Mouse (Mus musculus) CH12.LX (cell line): ENCODE data around the gene Zfp697. TPM values are rescaled to one million over a fixed set of nuclear protein-coding genes. Genes with fewer than 3 reads are reported as not detected.
"Not testable (repeated sequence)": the region's sequence is repeated elsewhere in the genome, so short reads cannot be mapped to it uniquely, and the experiment has no call there.

Source experiments
- DNase-seq: peaks from one replicate; pipeline ENCODE4 v3.0.0-alpha.2; 2013; ENCODE audit errors: extremely low read depth
- H3K27ac ChIP-seq: 2 replicates; pipeline ENCODE4 v1.5.1; 2012; ENCODE audit warnings: low read depth, mild to moderate bottlenecking, control low read depth, moderate library complexity; ENCODE audit not compliant: insufficient read depth
- H3K27me3 ChIP-seq: replicated peaks from 2 replicates; pipeline ENCODE3; 2012; ENCODE audit warnings: inconsistent platforms
- H3K36me3 ChIP-seq, 2 experiments: replicated peaks in 1 of 2; 2 replicates each; pipeline versions ENCODE3 to v1.6.1; 2012; ENCODE audit warnings: inconsistent platforms in 1 of 2, low read length in 1 of 2, mild to moderate bottlenecking in 1 of 2, mixed read lengths in 1 of 2, moderate library complexity in 1 of 2; ENCODE audit not compliant: control insufficient read depth in 1 of 2, insufficient read depth in 1 of 2
- H3K4me1 ChIP-seq, 2 experiments: 2 replicates each; pipeline ENCODE4 v1.6.1; 2012; ENCODE audit warnings: inconsistent platforms in 1 of 2, moderate library complexity in 1 of 2; ENCODE audit not compliant: insufficient read depth in 2 of 2, control insufficient read depth in 1 of 2
- H3K4me2 ChIP-seq: 2 replicates; pipeline ENCODE4 v1.6.1; 2012; ENCODE audit warnings: low read depth, mild to moderate bottlenecking, control low read depth; ENCODE audit not compliant: poor library complexity, insufficient read depth, severe bottlenecking
- H3K4me3 ChIP-seq, 3 experiments: fragments of 150-350 bp in 1 of 3; sonication (generic) in 1 of 3; replicated peaks in 1 of 3; 2 replicates each; pipeline versions ENCODE3 to v1.5.1; 2011 to 2012; ENCODE audit warnings: low read depth in 2 of 3, low read length in 2 of 3, mild to moderate bottlenecking in 2 of 3, moderate library complexity in 2 of 3, control low read depth in 1 of 3, improper control_type of control experiment in 1 of 3, inconsistent platforms in 1 of 3, mixed read lengths in 1 of 3; ENCODE audit not compliant: poor library complexity in 1 of 3
- H3K79me2 ChIP-seq: replicated peaks from 2 replicates; pipeline ENCODE4 v1.6.1; 2012; ENCODE audit warnings: mild to moderate bottlenecking, moderate library complexity; ENCODE audit not compliant: control insufficient read depth, poor library complexity, insufficient read depth, severe bottlenecking; ENCODE audit errors: extremely low read depth
- H3K9ac ChIP-seq: 2 replicates; pipeline ENCODE4 v1.6.1; 2012; ENCODE audit warnings: low read depth, mild to moderate bottlenecking, control low read depth, moderate library complexity; ENCODE audit not compliant: insufficient read depth
- H3K9me3 ChIP-seq: replicated peaks from 2 replicates; pipeline ENCODE3; 2012; ENCODE audit warnings: low read length, inconsistent platforms, mixed read lengths
- BHLHE40 ChIP-seq: IDR thresholded peaks from 2 replicates; pipeline ENCODE4 v1.6.1; 2011; ENCODE audit warnings: mild to moderate bottlenecking, low read depth, low read length, improper control_type of control experiment
- CHD1 ChIP-seq: IDR thresholded peaks from 2 replicates; pipeline ENCODE4 v1.6.1; 2012; ENCODE audit warnings: low read depth, low read length, improper control_type of control experiment, inconsistent platforms
- E2F4 ChIP-seq: IDR thresholded peaks from 2 replicates; pipeline ENCODE4 v1.6.1; 2011; ENCODE audit warnings: low read depth, low read length, improper control_type of control experiment; ENCODE audit not compliant: insufficient replicate concordance
- ELF1 ChIP-seq: IDR thresholded peaks from 2 replicates; pipeline ENCODE4 v1.6.1; 2014; ENCODE audit warnings: low read depth, mild to moderate bottlenecking, inconsistent platforms, low read length, improper control_type of control experiment
- EP300 ChIP-seq: IDR thresholded peaks from 2 replicates; pipeline ENCODE4 v1.6.1; 2011; ENCODE audit warnings: low read length, improper control_type of control experiment
- ETS1 ChIP-seq: conservative IDR thresholded peaks from 2 replicates; pipeline ENCODE4 v1.6.1; 2012; ENCODE audit warnings: low read depth, mild to moderate bottlenecking, inconsistent platforms, low read length, improper control_type of control experiment, moderate library complexity
- HCFC1 ChIP-seq: IDR thresholded peaks from 2 replicates; pipeline ENCODE4 v1.6.1; 2012; ENCODE audit warnings: low read depth, mild to moderate bottlenecking, inconsistent platforms, low read length, improper control_type of control experiment
- IRF4 ChIP-seq: IDR thresholded peaks from 2 replicates; pipeline ENCODE4 v1.6.1; 2014; ENCODE audit warnings: low read depth, mild to moderate bottlenecking, inconsistent platforms, low read length, improper control_type of control experiment
- JUN ChIP-seq: IDR thresholded peaks from 2 replicates; pipeline ENCODE4 v1.6.1; 2011; ENCODE audit warnings: low read depth, mild to moderate bottlenecking, low read length, improper control_type of control experiment, moderate library complexity; ENCODE audit not compliant: insufficient read depth
- JUND ChIP-seq: conservative IDR thresholded peaks from 2 replicates; pipeline ENCODE4 v1.6.1; 2011; ENCODE audit warnings: low read depth, low read length, improper control_type of control experiment
- MAFK ChIP-seq: IDR thresholded peaks from 2 replicates; pipeline ENCODE4 v1.6.1; 2011; ENCODE audit warnings: low read length, improper control_type of control experiment; ENCODE audit not compliant: insufficient replicate concordance
- MAZ ChIP-seq: IDR thresholded peaks from 2 replicates; pipeline ENCODE4 v1.6.1; 2012; ENCODE audit warnings: low read depth, mild to moderate bottlenecking, inconsistent platforms, low read length, improper control_type of control experiment, moderate library complexity
- MYC ChIP-seq: IDR thresholded peaks from 2 replicates; pipeline ENCODE4 v1.6.1; 2011; ENCODE audit warnings: low read depth, mild to moderate bottlenecking, improper control_type of control experiment, low read length
- NELFE ChIP-seq: IDR thresholded peaks from 2 replicates; pipeline ENCODE4 v1.6.1; 2011; ENCODE audit warnings: low read depth, low read length, improper control_type of control experiment
- PAX5 ChIP-seq: IDR thresholded peaks from 2 replicates; pipeline ENCODE4 v1.6.1; 2012; ENCODE audit warnings: low read length, inconsistent platforms, mixed read lengths
- RAD21 ChIP-seq: IDR thresholded peaks from 2 replicates; pipeline ENCODE4 v1.6.1; 2011; ENCODE audit warnings: low read depth, mild to moderate bottlenecking, low read length, improper control_type of control experiment, moderate library complexity
- RCOR1 ChIP-seq: conservative IDR thresholded peaks from 2 replicates; pipeline ENCODE4 v1.6.1; 2012; ENCODE audit warnings: low read depth, mild to moderate bottlenecking, inconsistent platforms, low read length, improper control_type of control experiment
- SIN3A ChIP-seq: IDR thresholded peaks from 2 replicates; pipeline ENCODE4 v1.6.1; 2012; ENCODE audit warnings: low read length, improper control_type of control experiment, inconsistent platforms
- SMC3 ChIP-seq: IDR thresholded peaks from 2 replicates; pipeline ENCODE4 v1.6.1; 2011; ENCODE audit warnings: low read depth, low read length, improper control_type of control experiment
- TBP ChIP-seq: conservative IDR thresholded peaks from 2 replicates; pipeline ENCODE4 v1.6.1; 2011; ENCODE audit warnings: low read depth, low read length, improper control_type of control experiment
- UBTF ChIP-seq: IDR thresholded peaks from 2 replicates; pipeline ENCODE4 v1.6.1; 2012; ENCODE audit warnings: low read depth, mild to moderate bottlenecking, inconsistent platforms, low read length, improper control_type of control experiment, moderate library complexity
- USF1 ChIP-seq: IDR thresholded peaks from 2 replicates; pipeline ENCODE4 v1.6.1; 2014; ENCODE audit warnings: low read depth, mild to moderate bottlenecking, inconsistent platforms, low read length, improper control_type of control experiment
- ZKSCAN1 ChIP-seq: IDR thresholded peaks from 2 replicates; pipeline ENCODE4 v1.6.1; 2012; ENCODE audit warnings: low read depth, inconsistent platforms, low read length, improper control_type of control experiment, borderline replicate concordance
- ZMIZ1 ChIP-seq: IDR thresholded peaks from 2 replicates; pipeline ENCODE4 v1.6.1; 2012; ENCODE audit warnings: low read depth, mild to moderate bottlenecking, inconsistent platforms, low read length, improper control_type of control experiment
- dilution Hi-C: fragments of 300-500 bp; cut with MboI; formaldehyde crosslinking; loops from 2 replicates; pipeline ENCODE4 v1.14.3; 2020; ENCODE audit warnings: low sequenced_read_pairs; ENCODE audit not compliant: extremely low pct_unique_long_range_greater_than_20kb, extremely low pct_ligation_motif_present
- in situ Hi-C: fragments of 300-500 bp; cut with MboI; formaldehyde crosslinking; loops from 3 replicates; pipeline ENCODE4 v1.14.3; 2019; ENCODE audit warnings: low sequenced_read_pairs, low pct_ligation_motif_present, low pct_unique_long_range_greater_than_20kb, mixed read lengths
- polyA plus RNA-seq: library from polyadenylated mRNA; unstranded; fragments of >175 nt; gene quantifications from 2 replicates; pipeline ENCODE4 v1.2.1, GENCODE M21; 2012; ENCODE audit warnings: low read depth; ENCODE audit not compliant: insufficient read length
- total RNA-seq, 2 experiments: library from RNA; depleted of rRNA; stranded (reverse); fragments of 300-350 nt in 1 of 2; fragments of >200 nt in 1 of 2; gene quantifications; 2 replicates each; pipeline ENCODE4 v1.2.3; 2012 to 2014

Gene Zfp697
- total and polyA plus RNA-seq, 3 experiments: not detected

DNA sequence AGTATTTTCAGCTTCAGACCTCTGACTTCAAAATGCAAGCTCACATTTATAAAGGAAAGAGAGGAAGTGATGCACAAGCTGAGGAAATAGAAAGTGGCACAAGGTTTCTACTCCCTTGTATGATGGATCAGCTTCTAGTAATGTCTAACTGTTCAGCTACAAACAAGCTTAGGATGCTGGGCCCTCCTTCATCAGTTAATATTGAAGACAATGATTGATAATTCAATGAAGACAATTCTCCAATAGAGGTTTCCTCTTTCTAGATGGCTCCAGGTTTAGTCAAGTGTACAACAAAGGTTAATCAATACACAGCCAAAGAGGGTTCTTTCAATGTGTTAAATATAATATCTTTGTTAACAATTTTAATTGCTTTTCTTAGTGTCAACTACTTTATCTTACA is 206.4 kb downstream of the Zfp697 start, which contains the start of gene Gm10681:
Gm10681 (minus strand) TSS at position 101 of the 400 bp plus-strand sequence.
- peaks cover 11% of the 10 kb centered on the region for H3K27me3 ChIP-seq
- H3K4me1 ChIP-seq: no peaks in the 10 kb centered on the region
- H3K4me3 ChIP-seq: no peak within 1 kb of the TSS
- H3K9me3 ChIP-seq: no peaks in the 10 kb centered on the region
- no peak within 1 kb of the TSS for H3K27ac ChIP-seq
- no peak for DNase-seq
- H3K4me2 ChIP-seq: no peak within 1 kb of the TSS
- in situ Hi-C loops (no loop called here), dilution Hi-C loops (no loop called here)
- no peaks in the 10 kb centered on the region for H3K36me3 ChIP-seq
- TF ChIP-seq E2F4 (no peak), EP300 (no peak), BHLHE40 (no peak), RCOR1 (no peak), MYC (no peak), USF1 (no peak), MAFK (no peak), RAD21 (no peak), CHD1 (no peak), IRF4 (no peak)
- no peak within 1 kb of the TSS for H3K9ac ChIP-seq
- H3K79me2 ChIP-seq: no peaks in the 10 kb centered on the region

DNA sequence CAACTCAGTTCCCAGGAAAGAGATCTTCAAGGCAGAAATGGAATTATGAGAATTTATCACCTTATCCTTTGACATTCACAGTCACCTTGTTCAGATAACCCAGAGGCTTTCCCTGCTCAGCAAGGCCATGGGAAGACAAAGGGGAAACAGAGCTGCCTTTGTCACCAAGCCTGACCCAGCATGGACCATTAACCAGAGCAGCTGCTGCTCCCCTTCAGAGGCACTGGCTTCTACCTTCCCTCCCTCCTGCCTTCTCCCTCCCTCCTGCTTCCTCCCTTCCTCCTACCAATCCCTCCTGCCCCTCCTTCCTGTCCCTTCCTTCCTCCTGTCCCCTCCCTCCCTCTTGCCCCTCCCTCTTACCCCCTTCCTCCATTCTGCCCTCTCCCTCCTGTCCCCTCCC is 231.3 kb downstream of the Zfp697 start:
- H3K27ac ChIP-seq, H3K9ac ChIP-seq, H3K79me2 ChIP-seq, H3K36me3 ChIP-seq, in situ Hi-C loops, H3K4me2 ChIP-seq, H3K4me1 ChIP-seq, H3K4me3 ChIP-seq, dilution Hi-C loops, H3K9me3 ChIP-seq, H3K27me3 ChIP-seq, DNase-seq: not testable (repeated sequence)

DNA sequence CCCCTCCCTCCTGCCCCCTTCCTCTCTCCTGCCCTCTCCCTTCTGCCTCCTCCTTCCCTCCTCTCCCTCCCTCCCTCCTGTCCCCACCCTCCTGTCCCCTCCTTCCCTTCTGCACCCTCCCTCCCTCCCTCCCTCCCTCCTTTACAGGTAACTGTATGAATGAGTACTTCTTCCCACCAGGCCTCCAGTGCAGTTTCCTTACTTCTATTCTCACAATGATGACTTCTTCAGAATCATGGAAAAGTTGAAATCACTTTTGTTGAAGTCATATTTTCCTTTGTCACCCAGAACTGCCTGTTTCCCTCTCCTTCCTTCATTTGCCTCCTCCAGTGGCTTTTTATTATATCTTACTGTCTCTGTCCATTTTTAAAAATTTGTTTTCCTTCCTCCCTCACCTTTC is 231.7 kb downstream of the Zfp697 start:
- no peak overlapping the region for H3K4me3 ChIP-seq
- no peaks in the 10 kb centered on the region for H3K9me3 ChIP-seq
- no peaks in the 10 kb centered on the region for H3K4me1 ChIP-seq
- in situ Hi-C loops (no loop called here), dilution Hi-C loops (no loop called here)
- H3K36me3 ChIP-seq: no peaks in the 10 kb centered on the region
- no peak overlapping the region for H3K4me2 ChIP-seq
- TF ChIP-seq PAX5: no peak
- peak; percentile 52; the same call in 1 of the 2 replicates for TF ChIP-seq JUND
- no peak for TF ChIP-seq BHLHE40
- no peak for TF ChIP-seq NELFE
- peak; percentile 56 for TF ChIP-seq EP300
- TF ChIP-seq CHD1: no peak
- no peak for TF ChIP-seq ZKSCAN1
- no peak for TF ChIP-seq E2F4
- no peak for TF ChIP-seq ELF1
- no peak for TF ChIP-seq SIN3A
- no peak for TF ChIP-seq TBP
- 0 out of 2 replicates have a peak, but pooled peaks have one; percentile 22 for TF ChIP-seq JUN
- no peak for TF ChIP-seq ZMIZ1
- TF ChIP-seq MYC: no peak
- TF ChIP-seq IRF4: no peak
- no peak for TF ChIP-seq UBTF
- no peak for TF ChIP-seq HCFC1
- TF ChIP-seq SMC3: no peak
- TF ChIP-seq MAZ: no peak
- TF ChIP-seq ETS1: peak; percentile 52; the same call in 1 of the 2 replicates
- peaks cover 14% of the 10 kb centered on the region for H3K27me3 ChIP-seq
- no peaks in the 10 kb centered on the region for H3K79me2 ChIP-seq
- no peak overlapping the region for H3K27ac ChIP-seq
- no peak overlapping the region for H3K9ac ChIP-seq
- DNase-seq: peak; percentile 25
